Mouse (Mus musculus) hindbrain, embryonic 11.5 days (tissue): Measurements from ENCODE around the gene Sema3a. TPM values are rescaled to one million over a fixed set of nuclear protein-coding genes. Genes with fewer than 3 reads are reported as not detected.

ENCODE experiments used
- ATAC-seq: fragments of 200-750 bp; cut with Nextera tagmentation; 2 replicates; pipeline ENCODE4 v1.8.0; 2017; ENCODE audit warnings: mild to moderate bottlenecking, moderate TSS enrichment, moderate library complexity; ENCODE audit not compliant: low FRiP score
- DNase-seq: peaks from one replicate; pipeline ENCODE4 v3.0.0-alpha.2; 2015; ENCODE audit warnings: low spot score
- H3K27ac ChIP-seq: fragments of 300-500 bp; sonication (generic); 2 replicates; pipeline ENCODE4 v1.5.1; 2014; ENCODE audit warnings: mild to moderate bottlenecking, low read depth, low read length
- H3K27me3 ChIP-seq: fragments of 300-500 bp; sonication (generic); 2 replicates; pipeline ENCODE4 v1.6.1; 2014; ENCODE audit warnings: mild to moderate bottlenecking, low read length, moderate library complexity, mixed read lengths; ENCODE audit not compliant: control insufficient read depth, insufficient read depth
- H3K36me3 ChIP-seq: fragments of 300-500 bp; sonication (generic); 2 replicates; pipeline ENCODE4 v1.6.1; 2014; ENCODE audit warnings: mild to moderate bottlenecking, low read length, moderate library complexity, mixed read lengths; ENCODE audit not compliant: control insufficient read depth, insufficient read depth
- H3K4me1 ChIP-seq: fragments of 300-500 bp; sonication (generic); replicated peaks from 2 replicates; pipeline ENCODE4 v1.6.1; 2014; ENCODE audit warnings: low read length, mixed read lengths; ENCODE audit not compliant: control insufficient read depth, insufficient read depth
- H3K4me2 ChIP-seq: fragments of 300-500 bp; sonication (generic); replicated peaks from 2 replicates; pipeline ENCODE4 v1.6.1; 2014; ENCODE audit warnings: mild to moderate bottlenecking, low read depth, low read length
- H3K4me3 ChIP-seq: fragments of 300-500 bp; sonication (generic); 2 replicates; pipeline ENCODE4 v1.5.1; 2014; ENCODE audit warnings: low read depth, low read length
- H3K9ac ChIP-seq: fragments of 300-500 bp; sonication (generic); 2 replicates; pipeline ENCODE4 v1.6.1; 2014; ENCODE audit warnings: low read depth, low read length
- H3K9me3 ChIP-seq: fragments of 300-500 bp; sonication (generic); 2 replicates; pipeline ENCODE4 v1.6.1; 2016; ENCODE audit warnings: low read length; ENCODE audit not compliant: control insufficient read depth
- WGBS: fragments of 180-500 bp; shearing (Covaris S2); extraction: QIAGEN DNeasy Blood & Tissue Kit; methylation state at CpG from one replicate; pipeline ENCODE4 v1.1.7; 2014; 5-methylcytosine and 5-hydroxymethylcytosine counted together
- polyA plus RNA-seq: library from polyadenylated mRNA; unstranded; fragments of >200 nt; fragmentation: Nextera tagmentation; extraction: Ambion mirVana; gene quantifications from 2 replicates; pipeline ENCODE4 v1.2.1, GENCODE M21; 2014

Gene Sema3a
- polyA plus RNA-seq, 1 experiment from 2014 or later = 28.8 TPM

DNA sequence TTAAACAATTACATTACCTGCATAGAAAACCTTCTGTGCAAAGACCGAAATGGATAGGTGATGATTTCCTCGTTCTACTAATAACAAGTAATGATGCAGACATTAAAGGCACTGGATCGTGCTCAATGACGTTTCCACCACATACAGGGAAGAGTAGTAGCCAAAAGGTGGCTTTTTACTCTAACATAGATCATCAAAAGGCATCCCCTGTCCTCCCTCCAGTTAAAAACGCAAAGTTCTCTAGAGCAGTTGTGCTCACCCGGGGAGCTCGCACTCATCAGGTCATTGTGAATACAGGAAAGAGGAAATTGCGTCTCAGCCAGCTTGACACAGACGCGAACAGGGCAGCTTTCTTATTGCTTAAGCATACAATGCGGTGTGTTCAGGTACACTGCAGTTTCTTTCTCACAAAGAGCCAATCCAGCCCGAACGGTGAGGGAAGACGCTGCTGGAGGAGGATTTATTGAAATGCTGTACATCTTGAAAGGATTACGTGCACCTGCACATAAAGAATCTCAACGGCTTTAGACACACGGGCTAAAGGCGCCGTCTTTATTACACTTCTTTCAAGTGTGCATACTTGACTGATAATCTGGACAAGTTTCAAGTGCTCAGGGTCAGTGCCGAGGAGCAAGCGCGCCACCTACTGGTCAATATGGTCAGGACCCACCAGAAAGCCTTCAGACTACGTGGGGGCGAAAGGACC is 503.5 kb downstream of the Sema3a start:
- H3K27ac ChIP-seq = no peak overlapping the region
- H3K27me3 ChIP-seq = no peaks in the 10 kb centered on the region
- ATAC-seq (peak; percentile 73), DNase-seq (peak; percentile 92)
- H3K9me3 ChIP-seq = no peaks in the 10 kb centered on the region
- no peak overlapping the region for H3K9ac ChIP-seq
- peak overlapping the region; percentile 20; the same call in 1 of the 2 replicates for H3K4me3 ChIP-seq
- H3K36me3 ChIP-seq = no peaks in the 10 kb centered on the region
- WGBS = 19% methylated on average over 24 of the region's 24 CpGs
- no peaks in the 10 kb centered on the region for H3K4me1 ChIP-seq
- H3K4me2 ChIP-seq = peak overlapping the region; percentile 54

DNA sequence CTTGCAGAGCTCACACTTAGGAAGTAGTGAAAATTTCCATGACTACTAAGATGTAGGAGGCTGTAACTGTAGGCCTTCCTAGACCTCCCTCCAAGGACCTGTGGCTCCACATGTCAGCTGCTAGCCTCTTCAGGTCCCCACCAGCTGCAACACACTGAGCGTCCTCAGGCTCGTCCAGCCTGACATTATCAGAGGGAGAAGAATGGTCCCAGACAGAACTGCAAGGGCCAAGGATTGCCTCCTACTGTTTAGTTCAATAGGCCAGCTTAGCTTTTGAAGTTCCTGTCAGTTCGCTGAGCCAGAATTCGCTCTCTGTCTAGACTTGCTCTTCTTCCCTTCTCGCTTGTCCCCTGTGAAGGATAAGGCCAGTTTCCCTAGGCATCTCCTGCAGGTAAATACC is 504.7 kb downstream of the Sema3a start:
- H3K4me3 ChIP-seq = no peak overlapping the region
- no peak; the same call in 1 of the 2 replicates for ATAC-seq
- no peak overlapping the region for H3K9ac ChIP-seq
- no peaks in the 10 kb centered on the region for H3K27me3 ChIP-seq
- H3K4me2 ChIP-seq = no peak overlapping the region
- WGBS = 10% methylated on average over 5 of the region's 5 CpGs
- no peaks in the 10 kb centered on the region for H3K36me3 ChIP-seq
- H3K9me3 ChIP-seq = no peaks in the 10 kb centered on the region
- no peaks in the 10 kb centered on the region for H3K4me1 ChIP-seq
- H3K27ac ChIP-seq = no peak overlapping the region
- DNase-seq = no peak

DNA sequence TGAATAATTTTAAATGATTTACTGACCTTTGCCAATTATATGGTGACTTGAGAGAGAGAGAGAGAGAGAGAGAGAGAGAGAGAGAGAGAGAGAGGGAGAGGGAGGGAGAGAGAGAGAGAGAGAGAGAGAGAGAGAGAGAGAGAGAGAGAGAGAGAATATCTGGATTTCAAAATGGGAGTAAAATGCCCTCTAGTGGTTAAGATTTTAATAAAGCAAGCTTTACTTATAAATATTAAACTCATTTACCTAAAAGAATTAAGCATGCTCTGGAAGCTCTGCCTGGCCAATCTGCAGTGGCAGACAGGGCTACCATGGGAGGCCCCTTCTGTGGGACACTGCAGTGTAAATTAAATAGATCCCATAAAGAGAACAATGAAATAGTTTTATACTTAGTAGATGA is 505.5 kb downstream of the Sema3a start:
- Histone ChIP-seq H3K27me3 (no peaks in the 10 kb centered on the region), H3K4me3 (no peak overlapping the region), H3K9me3 (no peaks in the 10 kb centered on the region), H3K4me1 (no peaks in the 10 kb centered on the region), H3K9ac (no peak overlapping the region), H3K4me2 (no peak overlapping the region), H3K27ac (no peak overlapping the region), H3K36me3 (no peaks in the 10 kb centered on the region)
- no peak for ATAC-seq
- DNase-seq = no peak

DNA sequence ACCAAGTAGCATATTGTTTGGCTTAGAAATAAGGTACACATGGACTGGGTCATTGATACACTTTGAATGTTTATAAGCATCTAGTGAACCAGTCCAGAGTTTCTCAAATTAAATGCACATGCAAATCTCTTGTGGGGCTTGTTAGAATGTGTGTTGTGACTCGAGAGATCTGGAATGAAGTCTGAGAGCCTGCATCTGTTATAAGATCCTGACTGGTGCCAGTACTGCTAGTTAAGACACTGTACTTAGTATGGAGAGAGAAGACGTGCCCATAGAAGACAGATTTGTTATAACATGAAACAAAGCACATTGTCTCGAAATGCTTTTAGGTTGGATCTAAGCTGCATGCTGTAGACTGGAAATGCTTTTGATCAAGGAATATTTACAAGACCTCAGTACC is 511.0 kb downstream of the Sema3a start:
- H3K4me3 ChIP-seq = no peak overlapping the region
- 75% methylated on average over 3 of the region's 3 CpGs for WGBS
- H3K27me3 ChIP-seq = no peaks in the 10 kb centered on the region
- H3K4me2 ChIP-seq = no peak overlapping the region
- no peak overlapping the region for H3K9ac ChIP-seq
- H3K36me3 ChIP-seq = no peaks in the 10 kb centered on the region
- H3K9me3 ChIP-seq = no peaks in the 10 kb centered on the region
- no peak for ATAC-seq
- H3K27ac ChIP-seq = no peak overlapping the region
- DNase-seq = no peak
- H3K4me1 ChIP-seq = no peaks in the 10 kb centered on the region
